Mouse (Mus musculus): ENCODE results near the gene Dis3. TPM values are rescaled to one million over a fixed set of nuclear protein-coding genes. Genes with fewer than 3 reads are reported as not detected.
"Not testable (repeated sequence)": the region's sequence is repeated elsewhere in the genome, so short reads cannot be mapped to it uniquely, and the experiment has no call there.

Dis3 gene
- polyA plus RNA-seq, 1 experiment from 2014 or later = 43.9 TPM

GRCm38 (mm10) chr14:99046031-99046781 lies 53.4 kb downstream of the Dis3 start, which contains the start of the genes Mzt1 and Bora:
Gene Mzt1, minus strand, starts transcription at chr14:99046134.
Gene Bora, plus strand, starts transcription at chr14:99046222.
- Histone ChIP-seq H3K4me3 (ENCODE audit: low read depth, low read length) (peak within 1 kb of the TSS; percentile 98), H3K9me3 (ENCODE audit: control insufficient read depth, low read length) (no peaks in the 10 kb centered on the region), H3K27ac (ENCODE audit: low read depth, low read length) (peak within 1 kb of the TSS; percentile 90), H3K36me3 (ENCODE audit: control insufficient read depth, insufficient read depth, low read length) (no peaks in the 10 kb centered on the region), H3K4me1 (ENCODE audit: control insufficient read depth, insufficient read depth, low read length) (peaks cover 11% of the 10 kb centered on the region), H3K9ac (ENCODE audit: low read length) (peak within 1 kb of the TSS; percentile 97), H3K4me2 (ENCODE audit: low read depth) (peak within 1 kb of the TSS; percentile 68), H3K27me3 (ENCODE audit: control insufficient read depth, insufficient read depth, low read length) (no peaks in the 10 kb centered on the region)
- under 1% methylated on average over 60 of the region's 81 CpGs for WGBS
- peak; percentile 95 for ATAC-seq (ENCODE audit: insufficient read depth, low FRiP score, low TSS enrichment)
- peak; percentile 94 for DNase-seq (ENCODE audit: low spot score)

- under 1% methylated on average over 54 of the region's 70 CpGs for WGBS
- DNase-seq (ENCODE audit: low spot score) = peak; percentile 49
- H3K4me3 ChIP-seq (ENCODE audit: low read depth, low read length) = peak overlapping the region; percentile 98
These were observed 54.1 kb downstream of the Dis3 start for GRCm38 (mm10) chr14:99045378-99046030.

DNA sequence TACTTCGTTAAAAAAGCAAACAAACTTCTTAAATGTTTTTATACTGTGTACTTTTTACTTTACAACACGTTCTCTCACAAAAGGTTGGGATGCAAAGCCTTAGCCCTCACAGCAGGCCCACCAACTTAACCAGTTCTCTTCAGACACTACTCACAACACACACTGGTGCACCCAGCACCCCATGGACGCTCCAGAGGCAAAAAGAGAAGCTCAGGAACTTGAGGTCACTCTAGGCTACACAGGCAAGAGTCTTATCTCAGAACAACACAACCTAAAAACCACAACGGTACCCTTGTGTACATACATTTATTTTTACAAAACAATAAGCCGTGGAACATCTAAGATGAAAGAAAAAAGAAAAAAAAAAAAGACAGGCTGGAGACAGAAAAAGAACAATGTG lies 54.9 kb downstream of the Dis3 start:
- H3K27me3 ChIP-seq (ENCODE audit: control insufficient read depth, insufficient read depth, low read length) = no peaks in the 10 kb centered on the region
- peak overlapping the region; percentile 98 for H3K4me3 ChIP-seq (ENCODE audit: low read depth, low read length)
- peaks cover 11% of the 10 kb centered on the region for H3K4me1 ChIP-seq (ENCODE audit: control insufficient read depth, insufficient read depth, low read length)
- H3K4me2 ChIP-seq (ENCODE audit: low read depth) = peak overlapping the region; percentile 63
- ATAC-seq (ENCODE audit: insufficient read depth, low FRiP score, low TSS enrichment) (no peak), DNase-seq (ENCODE audit: low spot score) (no peak)
- 8% methylated on average over 5 of the region's 5 CpGs for WGBS
- peak overlapping the region; percentile 97 for H3K9ac ChIP-seq (ENCODE audit: low read length)
- H3K36me3 ChIP-seq (ENCODE audit: control insufficient read depth, insufficient read depth, low read length) = no peaks in the 10 kb centered on the region
- H3K9me3 ChIP-seq (ENCODE audit: control insufficient read depth, low read length) = no peaks in the 10 kb centered on the region
- H3K27ac ChIP-seq (ENCODE audit: low read depth, low read length) = no peak overlapping the region

More at GRCm38 (mm10) chr14:99045378-99046030, 54.1 kb downstream of the Dis3 start:
- peak; percentile 17; the same call in 1 of the 2 replicates for ATAC-seq (ENCODE audit: insufficient read depth, low FRiP score, low TSS enrichment)
- H3K4me2 ChIP-seq (ENCODE audit: low read depth) = peak overlapping the region; percentile 63
- H3K36me3 ChIP-seq (ENCODE audit: control insufficient read depth, insufficient read depth, low read length) = no peaks in the 10 kb centered on the region
- H3K9me3 ChIP-seq (ENCODE audit: control insufficient read depth, low read length) = no peaks in the 10 kb centered on the region
- no peaks in the 10 kb centered on the region for H3K27me3 ChIP-seq (ENCODE audit: control insufficient read depth, insufficient read depth, low read length)
- peak overlapping the region; percentile 97 for H3K9ac ChIP-seq (ENCODE audit: low read length)
- H3K27ac ChIP-seq (ENCODE audit: low read depth, low read length) = peak overlapping the region; percentile 90
- H3K4me1 ChIP-seq (ENCODE audit: control insufficient read depth, insufficient read depth, low read length) = peaks cover 11% of the 10 kb centered on the region

DNA sequence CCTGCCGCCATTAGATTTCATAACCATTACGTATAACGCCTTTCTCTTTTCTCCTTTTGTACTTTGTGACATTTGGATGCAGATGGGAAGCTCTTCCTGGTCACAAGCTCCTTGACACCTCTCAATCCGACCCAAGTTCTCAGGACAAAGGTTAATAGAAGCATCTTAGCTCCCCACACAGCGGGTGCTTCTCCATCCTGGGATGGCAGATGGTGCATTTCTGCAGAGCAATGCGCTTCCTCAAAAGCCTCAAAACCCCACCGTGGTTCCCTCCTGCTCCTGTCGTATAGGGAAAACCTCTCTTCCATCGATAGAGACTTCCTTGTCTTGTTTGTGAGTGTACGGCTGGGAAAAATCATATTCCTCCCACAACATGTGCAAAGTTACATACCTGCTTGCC lies 55.5 kb downstream of the Dis3 start:
- H3K27me3 ChIP-seq (ENCODE audit: control insufficient read depth, insufficient read depth, low read length) = no peaks in the 10 kb centered on the region
- ATAC-seq (ENCODE audit: insufficient read depth, low FRiP score, low TSS enrichment) = no peak
- H3K36me3 ChIP-seq (ENCODE audit: control insufficient read depth, insufficient read depth, low read length) = no peaks in the 10 kb centered on the region; the same call in 1 of the 2 replicates
- DNase-seq (ENCODE audit: low spot score) = no peak
- H3K9ac ChIP-seq (ENCODE audit: low read length) = no peak overlapping the region
- H3K4me1 ChIP-seq (ENCODE audit: control insufficient read depth, insufficient read depth, low read length) = peaks cover 11% of the 10 kb centered on the region
- H3K9me3 ChIP-seq (ENCODE audit: control insufficient read depth, low read length) = no peaks in the 10 kb centered on the region
- no peak overlapping the region for H3K4me3 ChIP-seq (ENCODE audit: low read depth, low read length)
- 36% methylated on average over 10 of the region's 10 CpGs for WGBS
- no peak overlapping the region for H3K27ac ChIP-seq (ENCODE audit: low read depth, low read length)
- H3K4me2 ChIP-seq (ENCODE audit: low read depth) = peak overlapping the region; percentile 63

- Histone ChIP-seq H3K36me3 (ENCODE audit: control insufficient read depth, insufficient read depth, low read length) (no peaks in the 10 kb centered on the region; the same call in 1 of the 2 replicates), H3K4me3 (ENCODE audit: low read depth, low read length) (no peak overlapping the region), H3K9ac (ENCODE audit: low read length) (no peak overlapping the region), H3K27me3 (ENCODE audit: control insufficient read depth, insufficient read depth, low read length) (no peaks in the 10 kb centered on the region), H3K9me3 (ENCODE audit: control insufficient read depth, low read length) (no peaks in the 10 kb centered on the region), H3K4me1 (ENCODE audit: control insufficient read depth, insufficient read depth, low read length) (peaks cover 11% of the 10 kb centered on the region), H3K27ac (ENCODE audit: low read depth, low read length) (no peak overlapping the region), H3K4me2 (ENCODE audit: low read depth) (no peak overlapping the region)
- ATAC-seq (ENCODE audit: insufficient read depth, low FRiP score, low TSS enrichment) = no peak
- WGBS = 50% methylated on average over 1 of the region's 1 CpGs
- no peak for DNase-seq (ENCODE audit: low spot score)
These were observed 56.1 kb downstream of the Dis3 start for GRCm38 (mm10) chr14:99043499-99043898.

DNA sequence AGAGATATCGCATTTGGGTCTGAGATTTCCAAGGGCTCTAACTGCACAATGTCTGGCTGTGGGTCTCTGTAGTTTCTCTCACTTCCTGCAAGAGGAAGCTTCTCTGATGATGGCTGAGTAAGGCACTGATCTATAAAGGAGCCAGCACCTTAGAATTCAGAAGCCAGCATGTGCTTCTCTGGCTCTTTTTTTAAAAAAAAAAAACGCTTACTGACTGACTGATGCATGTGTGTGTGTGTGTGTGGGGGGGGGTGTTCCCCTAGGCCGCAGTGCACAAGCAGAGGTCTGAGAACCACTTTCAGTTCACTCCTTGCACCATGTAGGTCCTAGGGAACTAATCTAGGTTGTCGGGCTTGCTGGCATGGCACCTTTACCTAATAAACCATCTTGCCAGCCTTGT lies 58.2 kb downstream of the Dis3 start:
- no peaks in the 10 kb centered on the region; the same call in 1 of the 2 replicates for H3K36me3 ChIP-seq (ENCODE audit: control insufficient read depth, insufficient read depth, low read length)
- H3K4me3 ChIP-seq (ENCODE audit: low read depth, low read length) = no peak overlapping the region
- no peaks in the 10 kb centered on the region for H3K9me3 ChIP-seq (ENCODE audit: control insufficient read depth, low read length)
- DNase-seq (ENCODE audit: low spot score) (no peak), ATAC-seq (ENCODE audit: insufficient read depth, low FRiP score, low TSS enrichment) (no peak)
- H3K9ac ChIP-seq (ENCODE audit: low read length) = no peak overlapping the region
- peaks cover 11% of the 10 kb centered on the region for H3K4me1 ChIP-seq (ENCODE audit: control insufficient read depth, insufficient read depth, low read length)
- 76% methylated on average over 4 of the region's 4 CpGs for WGBS
- H3K27ac ChIP-seq (ENCODE audit: low read depth, low read length) = no peak overlapping the region
- no peak overlapping the region for H3K4me2 ChIP-seq (ENCODE audit: low read depth)
- no peaks in the 10 kb centered on the region for H3K27me3 ChIP-seq (ENCODE audit: control insufficient read depth, insufficient read depth, low read length)

GRCm38 (mm10) chr14:99039308-99039707 lies 60.3 kb downstream of the Dis3 start:
- H3K4me2 ChIP-seq (ENCODE audit: low read depth); H3K36me3 ChIP-seq (ENCODE audit: control insufficient read depth, insufficient read depth, low read length); DNase-seq (ENCODE audit: low spot score); H3K9ac ChIP-seq (ENCODE audit: low read length); H3K27me3 ChIP-seq (ENCODE audit: control insufficient read depth, insufficient read depth, low read length); H3K4me1 ChIP-seq (ENCODE audit: control insufficient read depth, insufficient read depth, low read length); ATAC-seq (ENCODE audit: insufficient read depth, low FRiP score, low TSS enrichment); H3K4me3 ChIP-seq (ENCODE audit: low read depth, low read length); H3K27ac ChIP-seq (ENCODE audit: low read depth, low read length); H3K9me3 ChIP-seq (ENCODE audit: control insufficient read depth, low read length): not testable (repeated sequence)
- WGBS = 63% methylated on average over 5 of the region's 5 CpGs

DNA sequence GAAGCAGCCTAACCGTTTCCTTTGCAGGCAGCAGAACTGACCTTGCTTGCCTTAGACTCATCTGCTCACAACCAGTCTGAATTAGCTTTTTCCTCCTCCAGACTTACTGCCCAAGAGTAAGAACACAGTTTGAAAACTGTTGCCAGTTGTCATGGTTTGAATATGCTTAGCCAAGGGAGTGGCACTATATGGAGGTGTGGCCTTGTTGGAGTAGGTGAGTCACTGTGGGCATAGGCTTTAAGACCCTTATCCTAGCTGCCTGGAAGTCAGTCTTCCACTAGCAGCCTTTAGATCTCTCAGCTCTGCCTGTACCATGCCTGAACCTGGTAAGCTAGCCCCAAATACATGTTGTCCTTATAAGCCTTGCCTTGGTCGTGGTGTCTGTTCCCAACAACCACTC lies 61.9 kb downstream of the Dis3 start:
- Histone ChIP-seq H3K36me3 (ENCODE audit: control insufficient read depth, insufficient read depth, low read length) (no peaks in the 10 kb centered on the region; the same call in none of the 2 replicates), H3K27me3 (ENCODE audit: control insufficient read depth, insufficient read depth, low read length) (no peaks in the 10 kb centered on the region), H3K4me2 (ENCODE audit: low read depth) (no peak overlapping the region), H3K27ac (ENCODE audit: low read depth, low read length) (no peak overlapping the region), H3K4me1 (ENCODE audit: control insufficient read depth, insufficient read depth, low read length) (no peaks in the 10 kb centered on the region), H3K4me3 (ENCODE audit: low read depth, low read length) (no peak overlapping the region), H3K9me3 (ENCODE audit: control insufficient read depth, low read length) (no peaks in the 10 kb centered on the region), H3K9ac (ENCODE audit: low read length) (no peak overlapping the region)
- ATAC-seq (ENCODE audit: insufficient read depth, low FRiP score, low TSS enrichment) (no peak), DNase-seq (ENCODE audit: low spot score) (no peak)
- 82% methylated on average over 2 of the region's 2 CpGs for WGBS
